Mouse (Mus musculus) NIH3T3 (cell line): ENCODE measurements around the gene Calcoco1.
A peak's percentile ranks its signal among the peaks of the same experiment; 100 is the strongest.

ENCODE experiments used
- DNase-seq: peaks from one replicate; pipeline ENCODE4 v3.0.0-alpha.2; 2012; ENCODE audit warnings: low read depth

The Calcoco1 gene

DNA sequence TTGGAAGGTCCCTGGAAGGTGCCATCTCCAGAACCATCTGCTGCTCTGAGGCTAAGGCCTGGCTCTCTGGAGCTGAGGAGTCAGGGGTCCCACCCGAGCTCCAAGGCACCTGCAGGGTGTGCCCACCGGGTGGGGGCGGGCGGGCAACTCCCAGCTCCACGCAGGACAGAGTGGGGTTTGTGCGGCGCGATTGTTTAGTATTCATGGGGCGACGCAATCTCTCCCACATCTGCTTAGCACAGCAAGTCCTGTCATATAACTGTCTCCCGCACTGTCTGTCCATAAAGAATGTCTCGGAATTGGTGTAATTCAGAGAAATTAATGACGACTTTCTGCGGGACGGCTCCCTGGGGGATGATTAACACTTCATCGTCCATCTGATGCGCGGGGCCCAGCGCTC, 15.1 kb upstream of the Calcoco1 start:
- no peak for DNase-seq

DNA sequence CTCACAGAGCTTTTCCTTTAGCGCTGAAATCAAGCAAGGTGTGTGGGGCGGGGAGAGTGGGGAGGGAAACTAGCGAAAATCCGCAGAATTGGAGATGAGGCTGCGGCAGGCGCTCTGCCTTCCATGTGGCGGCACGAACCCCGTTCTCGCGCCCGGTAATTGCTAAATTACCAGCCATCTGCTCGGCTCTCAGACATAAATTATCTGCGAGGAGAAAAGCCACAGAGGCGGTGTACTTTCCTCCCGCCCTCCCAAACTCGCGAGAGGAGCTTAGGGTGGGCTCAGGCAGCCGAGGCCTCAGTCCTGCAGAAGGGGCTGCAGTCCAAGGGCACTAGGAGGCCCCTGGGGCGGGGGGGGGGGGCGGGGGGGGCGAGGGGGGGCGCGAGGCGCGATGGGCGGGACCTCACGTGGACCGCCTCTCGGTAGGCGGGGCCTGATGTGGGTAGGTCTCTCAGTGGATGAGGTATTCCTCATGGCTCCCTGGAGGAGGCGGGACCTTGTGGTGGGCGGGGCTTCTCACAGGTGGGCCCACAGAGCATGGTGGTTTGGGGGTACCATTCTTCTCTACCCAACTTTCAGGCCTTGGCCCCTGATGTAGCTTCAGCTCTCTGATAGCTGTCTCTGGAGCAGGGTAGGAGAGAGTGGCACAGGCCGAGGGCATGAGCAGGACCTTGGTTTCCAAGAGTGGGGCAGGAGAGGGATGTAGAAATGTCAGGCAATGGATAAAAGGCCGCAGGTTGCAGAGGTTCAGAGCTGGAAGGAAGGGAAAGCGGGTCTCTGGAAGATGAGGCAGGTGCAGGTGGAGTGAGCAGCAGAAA, 14.4 kb upstream of the Calcoco1 start:
- DNase-seq = no peak

GRCm38 (mm10) chr15:102735031-102735430, 13.1 kb upstream of the Calcoco1 start:
- DNase-seq = no peak

GRCm38 (mm10) chr15:102733759-102734531, 12.0 kb upstream of the Calcoco1 start:
- no peak for DNase-seq

DNA sequence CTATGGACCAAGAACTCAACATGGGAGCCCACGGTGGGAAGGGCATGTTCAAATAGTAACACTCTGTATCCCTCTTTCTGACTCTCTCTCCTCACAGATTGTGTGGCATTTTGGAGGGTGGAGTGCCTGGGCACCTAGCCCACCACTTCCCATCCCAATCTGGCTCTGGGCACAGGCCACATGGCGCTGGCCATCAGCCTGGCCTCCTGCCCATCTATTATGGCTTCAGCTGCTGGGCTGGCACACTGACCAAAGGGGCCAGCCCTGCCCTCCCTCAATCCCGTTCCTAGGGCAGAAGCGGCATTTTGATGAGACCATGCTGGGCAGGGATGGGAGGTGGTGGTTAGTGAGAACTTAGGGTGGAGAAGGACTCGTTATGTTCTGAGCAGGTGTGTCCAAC, 11.3 kb upstream of the Calcoco1 start:
- DNase-seq = peak; percentile 15

- DNase-seq = no peak
Observed at GRCm38 (mm10) chr15:102732406-102732805, 10.4 kb upstream of the Calcoco1 start.

GRCm38 (mm10) chr15:102727951-102728350, 6.0 kb upstream of the Calcoco1 start:
- DNase-seq = no peak

DNA sequence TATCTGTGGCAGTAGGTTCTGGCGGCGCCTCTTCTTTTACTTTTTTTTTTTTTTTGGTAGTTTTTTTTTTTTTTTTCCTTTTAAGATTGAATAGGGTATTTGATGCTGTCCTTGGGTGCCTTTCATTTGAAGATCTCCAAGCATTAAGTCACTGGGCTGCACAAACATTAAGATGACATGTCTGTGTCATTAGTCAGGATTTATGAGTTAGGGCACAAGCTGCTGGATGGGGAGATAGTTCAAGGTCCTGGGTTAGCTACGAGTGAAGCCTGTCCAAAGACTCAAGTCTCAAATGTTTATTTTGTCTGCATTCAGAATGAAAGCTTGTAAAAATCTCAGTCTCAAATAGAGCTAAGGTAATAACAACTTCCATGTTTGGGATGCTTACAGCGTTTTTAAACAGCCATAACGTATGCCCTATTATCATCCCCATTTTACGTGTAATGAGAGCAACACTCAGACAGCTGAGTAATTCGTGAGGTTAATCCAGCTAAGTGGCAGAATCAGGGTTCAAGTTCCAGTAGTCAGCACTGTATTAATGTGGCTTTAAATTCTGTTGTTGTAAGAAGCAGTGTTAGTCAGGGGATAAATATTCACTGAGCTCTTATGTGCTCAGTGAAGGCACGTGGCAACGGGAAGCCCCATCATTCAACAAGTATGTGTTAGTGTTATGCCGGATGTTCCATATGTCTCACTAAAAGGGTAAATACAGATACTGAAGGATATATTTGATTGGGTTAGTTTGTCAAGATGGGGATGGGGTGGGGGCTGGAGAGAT, 1.6 kb upstream of the Calcoco1 start:
- DNase-seq = peak; percentile 75

- no peak for DNase-seq
Observed at GRCm38 (mm10) chr15:102722500-102722931, 538 bp upstream of the Calcoco1 start.

- peak; percentile 28 for DNase-seq
Observed at GRCm38 (mm10) chr15:102721016-102721898, 721 bp downstream of the Calcoco1 start.

DNA sequence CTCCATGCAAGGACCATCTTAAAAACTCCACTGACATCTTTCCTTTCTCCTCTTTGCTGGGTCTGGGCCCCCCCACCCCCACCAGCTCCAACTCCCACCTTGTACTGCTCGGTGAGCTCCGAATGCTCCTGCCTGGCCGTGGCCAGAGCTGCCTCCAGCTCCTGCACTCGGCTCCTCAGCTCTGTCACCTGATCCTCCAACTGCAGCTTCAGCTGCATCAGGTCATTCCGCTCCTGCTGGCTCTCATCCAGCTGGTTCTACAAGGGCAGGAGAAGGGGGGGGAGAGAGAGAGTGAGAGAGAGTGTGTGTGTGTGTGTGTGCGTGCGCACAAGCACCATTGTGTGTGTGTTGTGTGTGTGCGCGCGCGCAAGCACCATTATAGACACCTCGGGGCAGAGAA, 5.8 kb downstream of the Calcoco1 start:
- no peak for DNase-seq

- DNase-seq = no peak
Observed at GRCm38 (mm10) chr15:102707736-102708269, 14.2 kb downstream of the Calcoco1 start.

GRCm38 (mm10) chr15:102705923-102706503, 16.0 kb downstream of the Calcoco1 start:
- no peak for DNase-seq

- DNase-seq = no peak
Observed at GRCm38 (mm10) chr15:102705226-102705894, 16.6 kb downstream of the Calcoco1 start.

- DNase-seq = no peak
Observed at GRCm38 (mm10) chr15:102704806-102705205, 17.2 kb downstream of the Calcoco1 start.

GRCm38 (mm10) chr15:102702972-102703371, 19.0 kb downstream of the Calcoco1 start:
- no peak for DNase-seq

GRCm38 (mm10) chr15:102698193-102698592, 23.8 kb downstream of the Calcoco1 start:
- DNase-seq = peak; percentile 89

- no peak for DNase-seq
Observed at GRCm38 (mm10) chr15:102696899-102697298, 25.1 kb downstream of the Calcoco1 start.

DNA sequence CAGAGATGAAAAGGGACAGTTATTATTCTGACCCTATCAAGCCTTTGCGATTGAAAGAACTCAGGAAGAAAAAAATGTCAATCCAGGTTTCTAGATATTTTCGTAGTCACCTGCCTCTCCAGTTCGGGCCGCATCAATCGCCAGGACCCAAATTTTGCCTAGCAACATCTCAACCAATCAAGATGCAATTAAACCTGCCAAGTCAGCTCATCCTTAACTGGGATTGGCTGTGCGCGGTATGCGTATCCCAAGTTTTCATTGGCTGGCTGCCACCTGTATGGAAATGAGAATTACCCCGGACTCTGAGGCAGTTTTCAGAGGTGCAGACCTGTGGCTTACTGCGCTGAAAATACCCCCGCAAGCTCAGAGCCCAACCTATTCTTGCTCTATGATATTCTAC, 28.4 kb downstream of the Calcoco1 start:
- DNase-seq = no peak

GRCm38 (mm10) chr15:102692991-102693411, 29.0 kb downstream of the Calcoco1 start:
- DNase-seq = no peak
